Mouse (Mus musculus) kidney, embryonic 14.5 days (tissue): ENCODE results near the gene Spats2l. TPM values are rescaled to one million over a fixed set of nuclear protein-coding genes. Genes with fewer than 3 reads are reported as not detected.

Experiments
- ATAC-seq: fragments of 200-750 bp; cut with Nextera tagmentation; 2 replicates; pipeline ENCODE4 v1.8.0; 2017; ENCODE audit warnings: moderate number of reproducible peaks, mild to moderate bottlenecking, moderate TSS enrichment, moderate library complexity; ENCODE audit not compliant: low FRiP score, low TSS enrichment
- H3K27ac ChIP-seq: fragments of 300-500 bp; sonication (generic); 2 replicates; pipeline ENCODE4 v1.5.1; 2014; ENCODE audit warnings: low read depth, mild to moderate bottlenecking, low read length, moderate library complexity, mixed read lengths
- H3K27me3 ChIP-seq: fragments of 300-500 bp; sonication (generic); 2 replicates; pipeline ENCODE4 v1.6.1; 2014; ENCODE audit warnings: mild to moderate bottlenecking, low read length; ENCODE audit not compliant: control insufficient read depth, insufficient read depth
- H3K36me3 ChIP-seq: fragments of 300-500 bp; sonication (generic); 2 replicates; pipeline ENCODE4 v1.6.1; 2014; ENCODE audit warnings: low read length, mixed read lengths; ENCODE audit not compliant: control insufficient read depth, insufficient read depth
- H3K4me1 ChIP-seq: fragments of 300-500 bp; sonication (generic); 2 replicates; pipeline ENCODE4 v1.6.1; 2014; ENCODE audit warnings: low read length, mixed read lengths; ENCODE audit not compliant: control insufficient read depth, insufficient read depth
- H3K4me2 ChIP-seq: fragments of 300-500 bp; sonication (generic); replicated peaks from 2 replicates; pipeline ENCODE4 v1.6.1; 2014; ENCODE audit warnings: low read depth, mild to moderate bottlenecking, low read length
- H3K4me3 ChIP-seq: fragments of 300-500 bp; sonication (generic); 2 replicates; pipeline ENCODE4 v1.5.1; 2014; ENCODE audit warnings: mild to moderate bottlenecking, low read length
- H3K9ac ChIP-seq: fragments of 300-500 bp; sonication (generic); 2 replicates; pipeline ENCODE4 v1.6.1; 2014; ENCODE audit warnings: low read depth, mild to moderate bottlenecking, low read length, moderate library complexity
- H3K9me3 ChIP-seq: fragments of 300-500 bp; sonication (generic); 2 replicates; pipeline ENCODE4 v1.6.1; 2016; ENCODE audit warnings: low read length; ENCODE audit not compliant: control insufficient read depth
- WGBS: fragments of 180-500 bp; shearing (Covaris S2); extraction: QIAGEN DNeasy Blood & Tissue Kit; methylation state at CpG from one replicate; pipeline ENCODE4 v1.1.7; 2014; 5-methylcytosine and 5-hydroxymethylcytosine counted together
- polyA plus RNA-seq: library from polyadenylated mRNA; unstranded; fragments of >200 nt; fragmentation: Nextera tagmentation; extraction: Ambion mirVana; gene quantifications from 2 replicates; pipeline ENCODE4 v1.2.1, GENCODE M21; 2014

Spats2l gene
- polyA plus RNA-seq, 1 experiment from 2014 or later, result 47.4 TPM

- ATAC-seq, result no peak
- H3K36me3 ChIP-seq, result no peaks in the 10 kb centered on the region
- no peaks in the 10 kb centered on the region for H3K4me1 ChIP-seq
- H3K9me3 ChIP-seq, result no peaks in the 10 kb centered on the region
- H3K4me3 ChIP-seq, result no peak overlapping the region
- no peak overlapping the region for H3K9ac ChIP-seq
- WGBS, result 81% methylated on average over 6 of the region's 6 CpGs
- H3K27ac ChIP-seq, result no peak overlapping the region
- H3K27me3 ChIP-seq, result no peaks in the 10 kb centered on the region
- H3K4me2 ChIP-seq, result no peak overlapping the region
Observed at GRCm38 (mm10) chr1:57839863-57840262, 65.9 kb downstream of the Spats2l start.

- ATAC-seq, result no peak
- WGBS, result 68% methylated on average over 9 of the region's 9 CpGs
Observed at GRCm38 (mm10) chr1:57845054-57845722, 71.2 kb downstream of the Spats2l start.

GRCm38 (mm10) chr1:57846856-57847698, 73.1 kb downstream of the Spats2l start:
- no peak for ATAC-seq
- no peaks in the 10 kb centered on the region for H3K36me3 ChIP-seq
- no peak overlapping the region for H3K4me3 ChIP-seq
- WGBS, result 61% methylated on average over 15 of the region's 15 CpGs
- no peak overlapping the region for H3K27ac ChIP-seq
- H3K4me1 ChIP-seq, result no peaks in the 10 kb centered on the region
- no peaks in the 10 kb centered on the region for H3K9me3 ChIP-seq
- no peaks in the 10 kb centered on the region for H3K27me3 ChIP-seq
- no peak overlapping the region for H3K9ac ChIP-seq
- H3K4me2 ChIP-seq, result no peak overlapping the region

More at GRCm38 (mm10) chr1:57845054-57845722, 71.2 kb downstream of the Spats2l start:
- Histone ChIP-seq H3K27me3 (no peaks in the 10 kb centered on the region), H3K4me2 (no peak overlapping the region), H3K4me3 (no peak overlapping the region), H3K9ac (no peak overlapping the region), H3K4me1 (no peaks in the 10 kb centered on the region), H3K27ac (no peak overlapping the region), H3K9me3 (no peaks in the 10 kb centered on the region), H3K36me3 (no peaks in the 10 kb centered on the region)

GRCm38 (mm10) chr1:57849087-57849486, 75.1 kb downstream of the Spats2l start:
- no peaks in the 10 kb centered on the region for H3K9me3 ChIP-seq
- no peak for ATAC-seq
- H3K4me3 ChIP-seq, result no peak overlapping the region
- H3K4me1 ChIP-seq, result no peaks in the 10 kb centered on the region
- no peaks in the 10 kb centered on the region for H3K27me3 ChIP-seq
- H3K9ac ChIP-seq, result no peak overlapping the region
- no peaks in the 10 kb centered on the region for H3K36me3 ChIP-seq
- WGBS, result 84% methylated on average over 4 of the region's 4 CpGs
- no peak overlapping the region for H3K4me2 ChIP-seq
- no peak overlapping the region for H3K27ac ChIP-seq

- no peak for ATAC-seq
- Histone ChIP-seq H3K4me2 (no peak overlapping the region), H3K36me3 (no peaks in the 10 kb centered on the region), H3K9me3 (no peaks in the 10 kb centered on the region), H3K4me3 (no peak overlapping the region), H3K4me1 (no peaks in the 10 kb centered on the region), H3K27ac (no peak overlapping the region), H3K27me3 (no peaks in the 10 kb centered on the region), H3K9ac (no peak overlapping the region)
- 66% methylated on average over 3 of the region's 3 CpGs for WGBS
Observed at GRCm38 (mm10) chr1:57849916-57850315, 76.0 kb downstream of the Spats2l start.

GRCm38 (mm10) chr1:57851871-57852270, 77.9 kb downstream of the Spats2l start:
- Histone ChIP-seq H3K4me3 (no peak overlapping the region), H3K4me1 (no peaks in the 10 kb centered on the region), H3K9me3 (no peaks in the 10 kb centered on the region), H3K27me3 (no peaks in the 10 kb centered on the region), H3K4me2 (no peak overlapping the region), H3K9ac (no peak overlapping the region), H3K27ac (no peak overlapping the region), H3K36me3 (no peaks in the 10 kb centered on the region)
- ATAC-seq, result no peak
- WGBS, result 95% methylated on average over 6 of the region's 6 CpGs

GRCm38 (mm10) chr1:57852562-57853271, 78.8 kb downstream of the Spats2l start:
- ATAC-seq, result no peak
- H3K27me3 ChIP-seq, result no peaks in the 10 kb centered on the region
- no peak overlapping the region for H3K27ac ChIP-seq
- H3K4me1 ChIP-seq, result no peaks in the 10 kb centered on the region
- H3K9me3 ChIP-seq, result no peaks in the 10 kb centered on the region
- WGBS, result 69% methylated on average over 12 of the region's 12 CpGs
- H3K4me3 ChIP-seq, result no peak overlapping the region
- no peaks in the 10 kb centered on the region for H3K36me3 ChIP-seq
- H3K9ac ChIP-seq, result no peak overlapping the region
- H3K4me2 ChIP-seq, result no peak overlapping the region

GRCm38 (mm10) chr1:57857799-57858198, 83.8 kb downstream of the Spats2l start:
- ATAC-seq, result no peak
- H3K4me1 ChIP-seq, result no peaks in the 10 kb centered on the region
- H3K36me3 ChIP-seq, result no peaks in the 10 kb centered on the region
- no peaks in the 10 kb centered on the region for H3K27me3 ChIP-seq
- H3K4me2 ChIP-seq, result no peak overlapping the region
- H3K9me3 ChIP-seq, result no peaks in the 10 kb centered on the region
- no peak overlapping the region for H3K9ac ChIP-seq
- WGBS, result 49% methylated on average over 5 of the region's 5 CpGs
- no peak overlapping the region for H3K4me3 ChIP-seq
- H3K27ac ChIP-seq, result no peak overlapping the region

GRCm38 (mm10) chr1:57862024-57862423, 88.1 kb downstream of the Spats2l start:
- no peaks in the 10 kb centered on the region for H3K9me3 ChIP-seq
- no peaks in the 10 kb centered on the region for H3K27me3 ChIP-seq
- H3K9ac ChIP-seq, result no peak overlapping the region
- no peaks in the 10 kb centered on the region for H3K36me3 ChIP-seq
- WGBS, result 94% methylated on average over 4 of the region's 4 CpGs
- no peak for ATAC-seq
- no peaks in the 10 kb centered on the region for H3K4me1 ChIP-seq
- H3K27ac ChIP-seq, result no peak overlapping the region
- no peak overlapping the region for H3K4me2 ChIP-seq
- H3K4me3 ChIP-seq, result no peak overlapping the region
